Mouse (Mus musculus): ENCODE measurements around the gene Myo1b.

GRCm38 (mm10) chr1:51894721-51895120 lies 21.1 kb downstream of the Myo1b start:
- TF ChIP-seq CTCF (IDR thresholded peaks at IDR 0.05; ENCODE audit: low read depth, low read length): no peak
- TF ChIP-seq POLR2A (IDR thresholded peaks at IDR 0.05; ENCODE audit: extremely low read depth, insufficient read depth, low read length): no peak

Measured in liver, adult 2 months (tissue).